Mouse (Mus musculus): Measurements from ENCODE around the gene Tcta.
A peak's percentile ranks its signal among the peaks of the same experiment; 100 is the strongest.
"Not testable (repeated sequence)": the region's sequence is repeated elsewhere in the genome, so short reads cannot be mapped to it uniquely, and the experiment has no call there.

The Tcta gene

DNA sequence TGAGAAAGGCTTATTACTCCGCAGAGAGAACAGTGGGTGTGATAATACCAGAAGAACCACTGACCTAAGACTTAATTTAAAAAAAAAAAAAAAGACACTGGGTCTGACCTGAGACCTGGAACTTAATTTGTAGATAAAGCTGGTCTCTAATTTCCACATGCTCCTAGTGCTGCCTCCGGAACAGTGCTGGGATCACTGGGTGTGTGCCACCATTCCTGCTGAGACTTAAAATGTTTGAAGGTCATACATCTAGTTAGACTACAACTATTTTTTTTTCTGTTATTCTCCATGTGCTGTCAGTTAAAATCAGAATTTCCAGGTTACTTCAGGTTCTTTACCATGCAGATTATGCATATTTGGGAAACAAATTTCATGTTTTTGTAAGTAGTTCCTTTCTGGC lies 2.2 kb upstream of the Tcta start:
- no peak for DNase-seq

DNA sequence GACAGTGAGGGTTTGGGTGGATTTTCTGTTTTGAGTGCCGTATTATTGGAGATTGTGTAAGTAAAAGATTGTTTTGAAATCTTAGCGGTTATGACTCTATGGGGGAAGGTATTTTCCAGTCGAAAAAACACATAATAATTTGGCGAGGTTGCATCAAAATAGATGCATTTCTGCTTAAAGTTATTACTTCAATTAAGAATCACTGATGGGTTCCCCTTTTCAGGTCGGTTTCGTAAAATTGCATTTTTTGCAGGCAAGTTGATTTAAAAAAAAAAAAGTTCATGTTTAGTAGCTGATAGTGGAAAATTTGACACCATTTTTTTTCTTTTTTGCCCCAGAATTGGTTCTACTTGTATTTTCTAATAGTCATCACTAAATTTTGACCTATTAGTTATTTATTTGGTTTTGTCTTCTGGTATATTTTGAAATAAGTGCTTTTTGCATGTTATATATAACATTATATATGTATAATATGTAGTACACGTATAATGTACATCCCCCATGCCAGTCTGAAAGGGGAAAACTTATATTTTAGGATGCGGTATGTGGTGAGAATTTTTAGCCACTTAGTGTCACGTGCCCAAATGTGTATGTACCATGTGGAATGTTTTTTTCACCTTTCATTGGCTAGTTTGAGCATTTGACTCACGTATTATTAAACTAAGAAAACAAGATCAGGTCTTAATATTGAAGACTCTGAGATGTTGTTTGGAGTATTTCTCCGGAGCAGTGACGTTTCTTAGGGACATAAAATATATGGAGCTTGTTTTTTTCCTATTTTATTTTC lies 1.3 kb upstream of the Tcta start:
- no peak for DNase-seq

DNA sequence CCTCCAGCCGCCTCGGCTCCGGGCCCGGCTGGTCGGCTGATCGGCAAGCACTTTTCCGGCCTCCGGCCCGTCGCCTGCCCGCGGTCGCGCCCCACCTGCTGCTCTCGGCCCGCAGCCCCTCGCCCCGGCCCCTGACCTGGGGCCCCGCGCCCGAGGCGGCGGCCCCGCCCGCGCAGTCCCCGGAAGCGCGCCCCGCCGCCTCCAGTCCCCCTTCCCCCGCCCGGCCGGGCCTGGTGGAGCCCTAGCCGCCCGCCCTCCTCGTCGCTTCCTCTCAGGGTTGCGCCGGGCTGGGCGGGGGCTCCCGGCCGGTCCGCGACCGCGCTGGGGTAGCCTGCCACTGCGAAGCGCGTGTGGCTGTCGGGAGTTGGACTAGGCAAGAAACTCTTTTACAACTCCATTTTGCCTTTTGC lies 616 bp upstream of the Tcta start:
- DNase-seq = peak; percentile 93

DNA sequence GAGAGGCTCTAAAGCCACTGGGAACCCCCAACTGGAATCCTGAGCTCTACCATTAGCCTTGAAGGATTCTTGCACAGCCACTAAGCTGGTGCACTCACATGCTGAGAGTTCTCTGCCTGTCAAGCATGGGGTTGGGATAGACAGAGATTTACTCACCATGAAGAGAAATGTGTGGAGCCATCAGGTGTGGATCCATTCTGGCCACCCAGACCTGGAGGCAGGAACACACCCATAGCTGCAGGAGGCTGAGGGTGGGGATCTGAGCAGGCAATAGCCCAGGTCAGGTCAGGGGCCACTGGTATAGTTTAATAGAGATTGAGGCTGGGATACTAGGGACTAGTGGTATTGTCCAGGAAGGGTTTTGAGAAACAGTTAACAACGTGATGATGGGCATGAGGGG lies 790 bp downstream of the Tcta start:
- peak; percentile 25 for DNase-seq

DNA sequence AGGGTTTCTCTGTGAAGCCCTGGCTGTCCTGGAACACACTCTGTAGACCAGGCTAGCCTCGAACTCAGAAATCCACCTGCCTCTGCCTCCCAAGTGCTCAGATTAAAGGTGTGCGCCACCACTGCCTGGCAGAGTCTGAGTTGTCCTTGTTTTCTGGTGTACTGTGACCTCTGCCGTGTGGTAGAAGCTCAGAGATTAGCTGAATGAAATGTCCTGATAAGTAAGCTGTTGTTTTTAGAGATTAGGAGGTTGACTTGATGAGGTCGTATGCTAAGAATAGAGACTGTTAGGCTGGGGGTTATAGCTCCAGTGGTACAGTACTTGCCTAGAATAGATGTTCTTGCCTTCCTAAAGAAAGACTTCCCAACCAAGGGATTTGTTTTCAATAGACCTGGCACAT lies 1.2 kb downstream of the Tcta start:
- DNase-seq = no peak

DNA sequence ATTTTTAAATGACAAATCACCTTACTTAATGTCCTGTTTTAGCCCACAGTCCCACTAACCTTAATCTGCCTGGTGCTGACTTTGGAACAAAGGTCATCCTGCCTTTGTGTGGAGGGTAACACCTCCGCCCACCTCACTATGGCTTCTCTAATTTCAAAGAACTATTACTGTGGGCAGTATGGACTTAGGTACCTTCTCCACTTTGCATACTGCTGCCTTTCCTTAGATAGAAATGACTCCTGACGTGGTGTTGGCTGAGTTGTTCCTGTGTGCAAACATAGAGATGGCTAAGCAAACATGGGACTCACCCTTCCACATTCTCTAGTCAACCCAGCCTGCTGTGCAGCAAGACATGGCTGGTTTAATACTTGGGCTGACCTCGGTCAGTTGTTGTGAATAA lies 4.1 kb downstream of the Tcta start:
- no peak for DNase-seq

DNA sequence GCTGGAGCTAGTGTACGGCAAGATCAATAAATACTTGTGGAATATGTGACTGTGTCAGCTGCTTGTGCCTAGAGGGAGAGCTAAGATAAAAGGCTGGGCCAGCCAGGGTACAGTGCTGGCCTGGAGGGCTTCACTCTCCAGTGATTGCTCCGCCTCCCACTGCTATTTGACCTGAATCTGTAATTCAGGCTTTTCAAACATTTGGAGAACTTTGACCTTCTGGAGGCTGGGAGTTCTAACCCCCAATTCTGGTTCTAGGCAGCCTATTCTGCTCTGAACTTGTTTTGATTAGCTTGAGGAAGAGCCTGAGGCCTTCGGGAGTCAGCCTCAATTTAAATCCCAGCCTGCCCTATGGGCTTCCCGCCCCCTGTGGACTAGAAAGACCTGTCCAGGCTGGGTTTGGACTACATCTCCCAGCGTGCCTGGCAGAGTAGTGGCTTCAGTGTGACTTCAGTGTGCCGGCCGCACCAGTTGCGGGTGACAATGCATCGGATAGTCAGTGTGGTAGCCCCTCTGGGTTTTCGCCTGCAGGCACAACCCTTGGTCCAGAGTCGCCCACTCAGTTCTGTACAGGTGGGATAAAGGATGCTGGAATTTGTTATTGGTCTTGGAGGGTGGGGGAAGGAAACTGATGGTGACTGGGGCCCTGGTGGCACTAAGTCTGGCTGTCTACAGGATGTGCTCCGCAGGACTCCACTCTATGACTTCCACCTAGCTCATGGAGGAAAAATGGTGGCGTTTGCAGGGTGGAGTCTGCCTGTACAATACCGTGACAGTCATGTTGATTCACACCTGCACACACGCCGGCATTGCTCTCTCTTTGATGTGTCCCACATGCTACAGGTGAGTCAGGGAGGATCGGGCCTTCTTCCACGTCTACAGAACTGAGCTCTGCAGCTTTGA lies 9.3 kb downstream of the Tcta start, which contains the start of gene Amt:
Gene Amt (plus strand): TSS at position 401 of the 903 bp plus-strand sequence.
- DNase-seq = peak; percentile 82

DNA sequence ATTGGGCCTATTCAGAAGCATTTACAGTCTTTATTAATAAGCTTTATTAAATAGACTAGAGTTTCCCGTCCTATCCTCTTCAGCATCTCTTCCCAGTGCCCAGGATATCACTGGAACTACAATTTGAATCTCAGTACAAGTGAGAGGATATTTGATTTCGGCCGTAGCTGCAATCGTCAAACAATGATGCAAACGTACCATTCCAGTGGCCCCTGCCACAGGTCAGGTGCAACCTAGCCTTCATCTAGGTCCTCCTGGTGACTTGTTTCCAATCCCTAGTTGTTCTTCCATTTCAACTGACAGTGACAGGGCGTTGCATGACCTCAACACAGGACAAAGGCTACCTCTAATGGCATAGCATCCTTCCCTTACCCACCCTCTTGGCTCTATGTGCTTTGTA lies 15.2 kb downstream of the Tcta start:
- DNase-seq = no peak

DNA sequence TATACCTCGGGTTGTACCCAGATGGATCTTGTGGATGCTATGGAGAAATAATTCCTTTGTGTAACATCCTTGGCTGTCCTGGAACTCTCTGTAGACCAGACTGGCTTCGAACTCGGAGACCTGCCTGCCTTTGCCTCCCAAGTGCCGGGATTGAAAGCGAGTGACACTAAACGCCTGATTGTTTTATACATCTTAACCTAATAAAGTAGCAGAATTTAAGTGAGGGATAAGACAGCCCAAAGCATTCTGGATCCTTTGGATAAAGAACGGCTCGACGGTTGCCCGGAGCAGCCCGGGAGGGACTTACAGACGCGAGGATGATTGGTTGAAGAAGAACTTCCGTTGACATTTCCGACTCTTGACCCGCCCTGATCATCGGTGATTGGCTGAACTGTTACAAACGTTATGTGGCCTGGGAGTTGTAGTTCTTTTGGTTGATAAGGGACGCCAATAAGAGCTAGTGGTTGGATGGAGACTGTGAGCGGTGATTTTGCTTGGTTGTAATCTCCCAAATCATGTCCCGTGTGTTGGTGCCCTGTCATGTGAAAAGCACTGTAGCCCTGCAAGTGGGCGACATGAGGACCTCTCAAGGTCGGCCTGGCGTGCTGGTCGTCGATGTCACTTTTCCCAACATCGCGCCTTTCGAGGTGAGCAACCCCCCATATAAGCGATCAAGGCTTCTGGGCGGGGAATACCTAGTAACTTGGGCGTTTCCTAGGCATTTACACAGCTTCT lies 15.8 kb downstream of the Tcta start, which contains the start of gene Nicn1:
Gene Nicn1 (plus strand): TSS at position 414 of the 735 bp plus-strand sequence.
- peak; percentile 93 for DNase-seq

DNA sequence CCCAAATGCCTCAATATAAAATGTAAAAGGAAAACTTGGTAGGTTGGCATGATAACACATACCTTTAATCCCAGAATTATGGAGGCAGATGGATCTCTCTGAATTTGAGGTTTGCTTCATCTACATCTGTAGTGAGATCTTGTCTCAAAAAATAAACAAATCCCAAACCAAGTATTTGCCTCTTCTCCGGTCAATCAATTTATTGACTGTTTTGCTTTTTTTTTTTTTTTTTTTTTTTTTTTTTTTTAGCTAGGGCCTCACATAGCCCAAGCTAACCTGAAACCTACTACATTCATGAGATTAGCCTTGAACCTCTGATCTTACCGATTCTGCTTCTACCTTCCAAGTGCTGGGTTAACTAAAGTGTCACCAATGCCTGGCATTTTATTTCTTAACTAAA lies 16.6 kb downstream of the Tcta start:
- no peak for DNase-seq

DNA sequence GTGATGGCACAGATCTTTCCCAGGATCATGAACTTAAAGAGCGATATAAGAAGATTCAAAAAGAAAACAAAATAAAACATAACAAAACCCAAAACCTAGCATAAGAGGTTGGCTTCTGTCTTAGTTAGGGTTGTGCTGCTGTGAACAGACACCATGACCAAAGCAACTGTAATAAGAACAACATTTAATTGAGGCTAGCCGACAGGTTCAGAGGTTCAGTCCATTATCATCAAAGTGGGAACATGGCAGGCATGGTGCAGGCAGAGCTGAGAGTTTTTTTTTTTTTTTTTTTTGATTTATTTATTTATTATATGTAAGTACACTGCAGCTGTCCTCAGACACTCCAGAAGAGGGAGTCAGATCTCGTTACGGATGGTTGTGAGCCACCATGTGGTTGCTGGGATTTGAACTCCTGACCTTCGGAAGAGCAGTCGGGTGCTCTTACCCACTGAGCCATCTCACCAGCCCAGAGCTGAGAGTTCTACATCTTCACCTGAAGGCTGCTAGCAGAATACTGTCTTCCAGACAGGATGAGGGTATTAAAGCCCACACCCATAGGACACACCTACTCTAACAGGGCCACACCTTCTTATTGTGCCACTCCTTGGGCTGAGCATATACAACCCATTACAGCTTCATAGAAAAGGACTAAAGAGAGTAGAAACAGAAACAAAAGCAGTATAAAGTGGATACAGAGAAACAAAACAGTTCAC lies 18.3 kb downstream of the Tcta start:
- DNase-seq = not testable (repeated sequence)

DNA sequence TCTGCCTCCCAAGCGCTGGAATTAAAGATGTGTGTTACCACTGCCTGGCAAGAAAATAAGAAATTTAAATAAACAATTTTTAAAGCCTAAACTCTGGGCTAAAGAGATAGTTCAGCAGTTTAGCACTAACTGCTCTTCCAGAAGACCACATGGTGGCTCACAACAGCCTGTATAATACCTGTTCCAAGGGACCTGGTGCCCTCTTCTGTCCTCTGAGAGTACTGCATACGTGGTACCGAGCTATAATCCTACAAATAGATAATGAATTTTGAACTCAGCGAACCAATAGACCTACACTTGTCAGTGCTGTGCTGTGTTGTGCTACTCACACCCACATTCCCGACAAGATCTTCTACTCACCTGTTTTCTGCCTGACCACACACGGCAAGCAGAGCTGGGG lies 21.6 kb downstream of the Tcta start:
- peak; percentile 89 for DNase-seq

DNA sequence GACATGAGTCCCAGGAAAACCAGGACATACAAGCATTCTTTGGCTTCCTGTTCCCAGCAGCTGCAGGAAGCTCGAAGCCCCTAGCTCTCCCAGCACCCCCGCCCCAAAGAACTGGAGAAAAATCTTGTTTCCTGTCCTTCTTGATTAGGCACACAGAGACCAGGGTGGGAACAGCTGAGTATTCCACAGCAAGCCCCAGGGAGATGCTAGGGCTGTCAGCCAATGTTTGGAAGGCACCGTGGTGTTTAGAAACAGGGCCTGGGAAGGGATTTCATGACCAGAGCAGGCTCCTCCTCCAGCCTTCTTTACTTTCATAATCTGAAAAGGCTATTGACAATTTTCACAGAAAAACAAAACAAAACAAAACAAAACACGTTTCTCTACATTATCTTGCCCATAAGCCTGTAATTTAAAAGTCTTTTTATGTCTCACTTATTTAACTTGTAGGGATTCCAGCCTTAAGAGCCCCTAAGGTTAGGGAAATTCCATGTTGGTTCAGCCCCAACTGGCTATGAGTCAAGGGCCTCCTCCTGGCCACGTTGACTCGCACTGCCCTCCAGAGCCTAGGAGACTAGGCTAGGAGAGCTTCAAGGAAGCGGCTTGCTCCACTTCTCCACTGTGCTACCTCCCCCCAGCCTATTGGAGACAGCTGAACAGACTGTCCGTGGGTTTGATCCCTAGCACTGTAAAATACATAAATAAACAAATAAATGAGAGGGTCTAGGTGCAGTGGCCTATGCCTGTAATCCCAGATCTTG lies 25.7 kb downstream of the Tcta start:
- peak; percentile 88 for DNase-seq

DNA sequence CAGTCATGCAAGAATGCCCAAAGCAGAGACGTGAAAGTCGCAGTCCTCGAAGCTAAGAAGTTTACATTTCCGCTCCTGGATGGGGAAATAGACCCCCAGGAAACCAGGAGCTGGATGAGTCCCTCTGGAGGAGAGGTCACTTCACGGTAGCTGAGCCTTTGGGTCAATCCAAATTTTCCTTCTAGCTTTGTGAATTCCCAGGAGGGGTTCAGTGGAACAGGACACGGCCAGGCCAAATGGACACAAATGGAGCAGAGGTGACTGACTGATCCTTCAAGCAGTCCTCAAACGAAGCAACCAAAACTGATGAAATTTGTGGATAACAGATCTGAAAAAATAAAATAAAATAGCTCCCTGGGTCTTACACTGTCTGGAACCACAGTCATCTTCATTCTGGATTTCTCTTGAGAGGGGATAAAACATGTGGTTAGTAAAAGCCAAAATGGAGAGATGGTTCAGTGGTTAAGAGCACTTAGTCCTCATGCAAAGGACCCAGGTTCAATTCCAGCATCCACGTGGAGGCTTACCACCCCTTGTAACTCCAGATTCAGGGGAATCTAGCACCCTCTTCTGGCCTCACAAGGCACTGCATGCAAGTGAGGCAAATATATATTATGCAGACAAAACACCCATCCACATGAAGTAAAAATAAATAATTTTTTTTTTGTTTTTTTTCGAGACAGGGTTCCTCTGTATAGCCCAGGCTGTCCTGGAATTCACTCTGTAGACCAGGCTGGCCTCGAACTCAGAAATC lies 27.1 kb downstream of the Tcta start:
- DNase-seq = peak; percentile 69

DNA sequence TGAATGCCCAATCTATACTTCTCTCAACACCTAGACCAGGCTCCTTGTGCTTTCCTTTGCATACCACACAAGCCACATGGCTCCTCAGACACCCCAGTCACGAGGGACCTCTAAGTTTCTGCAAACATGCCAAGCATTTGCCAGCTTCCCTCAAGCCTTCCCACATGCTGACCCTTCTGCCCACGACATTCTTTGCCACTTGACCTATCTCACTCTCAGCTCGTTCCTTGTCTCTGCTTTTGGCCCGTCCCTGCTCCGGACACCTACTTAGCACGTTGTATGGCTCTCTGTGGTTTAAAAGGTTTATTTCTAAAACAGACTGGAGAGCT lies 30.7 kb downstream of the Tcta start:
- peak; percentile 29 for DNase-seq

DNA sequence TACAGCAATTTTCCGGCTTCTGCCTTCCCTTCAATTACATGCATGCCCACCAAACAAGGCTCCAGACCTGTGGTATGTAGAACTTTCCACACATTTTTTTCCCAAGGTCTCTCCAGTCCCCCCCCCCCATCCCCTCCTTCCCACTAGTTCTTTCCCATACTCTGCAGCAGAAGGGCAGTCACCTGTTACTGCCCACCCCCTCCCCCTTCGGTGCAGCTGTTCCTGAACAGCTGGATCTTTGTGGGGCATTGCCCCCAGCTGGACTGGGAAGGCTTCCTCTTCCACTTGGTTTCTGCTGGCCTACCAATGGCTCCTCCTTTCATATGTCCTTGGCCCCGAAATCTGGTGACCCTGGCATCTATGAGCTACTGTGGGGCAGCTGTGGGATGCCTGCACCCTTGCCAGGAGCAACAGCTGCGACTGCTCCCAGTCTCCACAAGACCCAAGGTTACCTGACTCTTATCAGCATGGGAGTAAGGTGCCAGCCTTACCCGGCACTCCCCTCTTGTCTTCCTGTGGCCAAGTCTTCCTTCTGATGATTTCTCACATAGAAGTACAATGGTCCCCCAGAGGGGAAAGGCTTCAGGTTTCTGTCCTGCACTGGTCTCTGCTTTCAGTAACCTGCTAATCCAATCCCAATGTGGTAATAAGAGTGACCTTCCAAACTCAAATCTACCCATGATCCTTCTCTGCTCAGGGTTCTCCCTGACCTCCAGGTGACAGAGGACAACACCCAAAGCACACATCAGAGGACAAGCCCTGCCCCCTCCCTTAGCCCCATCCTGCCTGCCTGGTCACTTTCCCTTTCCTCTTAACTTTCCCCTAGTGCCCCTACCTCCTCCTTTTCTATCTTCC lies 31.3 kb downstream of the Tcta start:
- no peak for DNase-seq

DNA sequence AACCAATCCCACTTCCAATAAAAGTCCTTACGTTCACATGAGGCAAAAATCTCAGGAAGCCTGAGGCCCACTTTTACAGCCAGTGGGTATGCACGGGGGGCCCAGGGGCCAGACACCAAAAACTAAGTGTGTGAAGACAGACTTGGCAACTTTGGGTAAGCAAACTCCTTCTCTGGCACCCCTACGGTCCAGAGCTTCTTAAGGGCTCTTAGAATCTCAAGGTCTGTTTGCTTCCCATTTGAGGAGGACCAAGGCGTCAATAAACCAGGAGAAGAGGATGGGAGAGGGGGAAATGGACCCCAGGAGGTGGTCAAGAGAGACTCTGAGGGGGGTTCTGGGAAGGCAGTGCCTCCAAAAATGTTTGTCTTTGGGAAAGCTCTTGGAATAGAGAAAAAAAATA lies 32.5 kb downstream of the Tcta start:
- no peak for DNase-seq

DNA sequence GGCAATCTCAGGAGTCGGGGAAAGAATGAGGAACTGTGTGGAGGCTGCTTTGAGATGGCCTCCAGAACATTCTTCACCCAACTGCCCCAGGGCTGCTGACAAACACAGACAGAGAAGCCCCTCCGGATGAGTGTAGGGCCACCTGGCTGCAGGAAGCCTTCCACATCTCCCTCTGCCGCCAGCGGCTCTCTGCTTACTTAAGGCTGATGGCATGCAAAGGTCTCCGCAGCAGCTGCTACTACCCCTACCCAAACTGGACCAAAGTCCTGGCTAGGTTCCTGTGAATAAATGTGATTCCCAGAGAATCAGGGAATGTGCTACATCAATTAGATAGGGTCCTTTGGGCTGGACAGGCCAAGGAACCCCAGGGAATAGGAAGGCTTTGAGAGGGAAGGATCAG lies 33.3 kb downstream of the Tcta start:
- DNase-seq = no peak

DNA sequence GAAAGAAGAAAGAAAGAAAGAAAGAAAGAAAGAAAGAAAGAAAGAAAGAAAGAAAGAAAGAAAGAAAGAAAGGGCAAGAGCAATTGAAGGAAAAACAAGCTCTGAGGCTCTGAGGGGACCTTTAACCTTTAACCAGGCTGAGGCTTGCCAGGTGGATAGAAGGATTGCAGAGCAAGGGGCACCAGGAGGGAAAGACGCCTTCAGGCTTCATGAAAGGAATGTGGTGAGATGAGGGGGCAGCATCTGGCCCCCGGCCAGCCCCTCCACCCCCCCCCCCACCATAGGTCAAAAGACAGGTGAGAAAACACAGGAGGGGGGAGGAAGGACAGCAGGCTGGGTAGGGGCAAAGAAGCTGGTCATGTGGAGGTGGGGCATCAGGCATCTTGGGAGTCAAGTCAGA lies 34.0 kb downstream of the Tcta start:
- peak; percentile 44 for DNase-seq

DNA sequence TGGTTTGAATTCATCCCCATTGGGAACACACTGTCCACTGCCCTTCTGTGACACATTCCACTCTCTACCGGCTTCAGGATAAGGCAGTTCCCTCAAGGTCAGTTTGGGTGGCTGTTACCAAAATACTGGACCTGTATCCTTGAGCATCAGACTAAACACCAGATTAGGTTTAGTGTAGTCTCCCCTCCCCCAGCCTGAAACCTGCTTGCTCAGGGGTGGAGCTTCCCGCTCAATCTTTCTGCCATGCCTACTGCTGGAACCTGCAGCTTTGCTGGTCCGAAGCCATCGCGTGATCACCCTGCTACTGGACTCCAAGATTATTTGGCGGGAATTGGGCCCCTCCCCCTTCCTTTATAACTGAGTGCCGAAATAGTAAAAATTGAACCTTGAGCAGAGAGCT lies 37.3 kb downstream of the Tcta start:
- not testable (repeated sequence) for DNase-seq

All from kidney, postnatal 10 days (tissue).